Mouse (Mus musculus): ENCODE measurements around the gene Shroom1.
A peak's percentile ranks its signal among the peaks of the same experiment; 100 is the strongest.

The Shroom1 gene

GRCm38 (mm10) chr11:53446183-53446582 is 10.8 kb upstream of the Shroom1 start:
- no peak for DNase-seq (ENCODE audit: low spot score in 2 of 2)

- no peak for DNase-seq (ENCODE audit: low spot score in 2 of 2)
These were observed 9.0 kb upstream of the Shroom1 start for GRCm38 (mm10) chr11:53447996-53448395.

GRCm38 (mm10) chr11:53448529-53448928 is 8.5 kb upstream of the Shroom1 start:
- no peak for DNase-seq (ENCODE audit: low spot score in 2 of 2)

- DNase-seq (ENCODE audit: low spot score in 2 of 2), result no peak
These were observed 6.8 kb upstream of the Shroom1 start for GRCm38 (mm10) chr11:53450070-53450705.

- no peak for DNase-seq (ENCODE audit: low spot score in 2 of 2)
These were observed 5.6 kb upstream of the Shroom1 start for GRCm38 (mm10) chr11:53451361-53451760.

GRCm38 (mm10) chr11:53452396-53452795 is 4.6 kb upstream of the Shroom1 start:
- DNase-seq (ENCODE audit: low spot score in 2 of 2), result no peak

- DNase-seq (ENCODE audit: low spot score in 2 of 2), result no peak
These were observed 4.0 kb upstream of the Shroom1 start for GRCm38 (mm10) chr11:53453031-53453430.

GRCm38 (mm10) chr11:53457372-53457954 is 458 bp downstream of the Shroom1 start:
- DNase-seq (ENCODE audit: low spot score in 2 of 2), result no peak

GRCm38 (mm10) chr11:53458996-53459395 is 2.0 kb downstream of the Shroom1 start:
- DNase-seq (ENCODE audit: low spot score in 2 of 2), result no peak

GRCm38 (mm10) chr11:53460192-53460591 is 3.2 kb downstream of the Shroom1 start:
- DNase-seq (ENCODE audit: low spot score in 2 of 2), result no peak

GRCm38 (mm10) chr11:53461727-53462126 is 4.7 kb downstream of the Shroom1 start:
- no peak for DNase-seq (ENCODE audit: low spot score in 2 of 2)

- peak; percentile 62 to 72 for DNase-seq (ENCODE audit: low spot score in 2 of 2)
These were observed 6.8 kb downstream of the Shroom1 start for GRCm38 (mm10) chr11:53463551-53464424.

- peak; percentile 82 to 87 for DNase-seq (ENCODE audit: low spot score in 2 of 2)
These were observed 9.4 kb downstream of the Shroom1 start for GRCm38 (mm10) chr11:53466231-53466971.

GRCm38 (mm10) chr11:53469294-53469967 is 12.4 kb downstream of the Shroom1 start:
- no peak for DNase-seq (ENCODE audit: low spot score in 2 of 2)

GRCm38 (mm10) chr11:53469968-53470695 is 13.1 kb downstream of the Shroom1 start, which contains the start of gene Gm9837:
Gene Gm9837 (minus strand): TSS chr11:53470479.
- DNase-seq (ENCODE audit: low spot score in 2 of 2), result peak; percentile 95

- no peak for DNase-seq (ENCODE audit: low spot score in 2 of 2)
These were observed 15.7 kb downstream of the Shroom1 start for GRCm38 (mm10) chr11:53472709-53473108.

- peak in 1 of 2 experiments; percentile 32 for DNase-seq (ENCODE audit: low spot score in 2 of 2)
These were observed 18.6 kb downstream of the Shroom1 start for GRCm38 (mm10) chr11:53475620-53476019.

GRCm38 (mm10) chr11:53477833-53478232 is 20.8 kb downstream of the Shroom1 start:
- DNase-seq (ENCODE audit: low spot score in 2 of 2), result no peak

- peak in 1 of 2 experiments; percentile 39 for DNase-seq (ENCODE audit: low spot score in 2 of 2)
These were observed 21.6 kb downstream of the Shroom1 start for GRCm38 (mm10) chr11:53478383-53479170.
